8 mouse cellular contexts compared by ENCODE assay signal in genomic region chr4:86858070-86858440, GRCm38 (mm10). TPM values are rescaled to one million over a fixed set of nuclear protein-coding genes. Genes with fewer than 3 reads are reported as not detected.
DNase-seq lines count a peak whose midpoint lies in the region; ATAC-seq and TF ChIP-seq lines count a peak whose summit lies in the region.

No protein-coding gene starts in this region.

- H3K9me3 ChIP-seq in heart, embryonic 14.5 days (ENCODE audit: control insufficient read depth, low read length): no peaks in the 10 kb centered on the region
- no peaks in the 10 kb centered on the region for H3K9me3 ChIP-seq in ES-E14 (ENCODE audit: control insufficient read depth, insufficient read depth, low read depth, low read length)
- no peaks in the 10 kb centered on the region for H3K9me3 ChIP-seq in forebrain, embryonic 11.5 days (ENCODE audit: control insufficient read depth, low read length)
- H3K9me3 ChIP-seq in liver, embryonic 12.5 days (replicated peaks): no peaks in the 10 kb centered on the region

- no peak for ATAC-seq in heart, embryonic 14.5 days (ENCODE audit: insufficient number of reproducible peaks, insufficient read depth, low FRiP score, low read depth)
- ATAC-seq in forebrain, embryonic 11.5 days (replicated peaks; ENCODE audit: low FRiP score): no peak
- ATAC-seq in liver, embryonic 12.5 days: no peak

- no peaks in the 10 kb centered on the region for H3K27me3 ChIP-seq in heart, embryonic 14.5 days (ENCODE audit: control insufficient read depth, insufficient read depth, low read length)
- H3K27me3 ChIP-seq in forebrain, embryonic 11.5 days (ENCODE audit: control insufficient read depth, insufficient read depth, low read length): no peaks in the 10 kb centered on the region
- peaks cover 12% of the 10 kb centered on the region; the same call in 1 of the 2 replicates for H3K27me3 ChIP-seq in liver, embryonic 12.5 days (replicated peaks)

- DNase-seq in heart, adult 11 months: no peak
- DNase-seq in ES-E14 (ENCODE audit: low read depth, low spot score): no peak
- DNase-seq in forebrain, embryonic 11.5 days (ENCODE audit: low spot score): no peak
- DNase-seq in thymus, adult 18-20 months: no peak
- DNase-seq in adrenal gland, postnatal 4 days (ENCODE audit: low spot score in 2 of 2): no peak
- no peak for DNase-seq in frontal cortex, adult 2 months (ENCODE audit: extremely low spot score in 1 of 2, low spot score in 1 of 2)

- peak overlapping the region; percentile 79 for H3K9ac ChIP-seq in heart, embryonic 14.5 days (ENCODE audit: low read length)
- peak overlapping the region; percentile 84; the same call in 1 of the 2 replicates for H3K9ac ChIP-seq in ES-E14 (ENCODE audit: insufficient read depth, low read depth, low read length, poor library complexity, severe bottlenecking)
- peak overlapping the region; percentile 69 for H3K9ac ChIP-seq in forebrain, embryonic 11.5 days (ENCODE audit: low read length)
- peak overlapping the region; percentile 99 for H3K9ac ChIP-seq in liver, embryonic 12.5 days

- H3K4me3 ChIP-seq in heart, embryonic 14.5 days (ENCODE audit: control insufficient read depth in 1 of 2, insufficient read depth in 1 of 2, low read depth in 1 of 2, low read length in 2 of 2): peak overlapping the region; percentile 66 to 72; a peak in 3 of 4 replicates
- H3K4me3 ChIP-seq in ES-E14 (ENCODE audit: insufficient read depth in 1 of 2, low read depth in 1 of 2, low read length in 2 of 2, poor library complexity in 1 of 2, severe bottlenecking in 1 of 2): peak overlapping the region; percentile 68 to 94
- peak overlapping the region; percentile 95 for H3K4me3 ChIP-seq in forebrain, embryonic 11.5 days (ENCODE audit: low read depth, low read length)
- H3K4me3 ChIP-seq in liver, embryonic 12.5 days: peak overlapping the region; percentile 97

- peaks cover 26% of the 10 kb centered on the region for H3K36me3 ChIP-seq in heart, embryonic 14.5 days (ENCODE audit: control insufficient read depth, insufficient read depth, low read length)
- peaks cover 27% of the 10 kb centered on the region for H3K36me3 ChIP-seq in ES-E14 (ENCODE audit: control insufficient read depth, insufficient read depth, low read length, poor library complexity, severe bottlenecking)
- peaks cover 17% of the 10 kb centered on the region for H3K36me3 ChIP-seq in forebrain, embryonic 11.5 days (ENCODE audit: control insufficient read depth, insufficient read depth, low read length)
- peaks cover 31% of the 10 kb centered on the region for H3K36me3 ChIP-seq in liver, embryonic 12.5 days

- in situ Hi-C loops in ES-E14 (cut with MboI; ENCODE audit: low sequenced_read_pairs in 2 of 2, unreplicated experiment in 2 of 2): no loop called here

- 61% methylated on average over 12 of the region's 12 CpGs for WGBS in heart, embryonic 14.5 days
- 61% methylated on average over 12 of the region's 12 CpGs for WGBS in forebrain, embryonic 11.5 days
- WGBS in liver, embryonic 12.5 days (ENCODE audit: insufficient replicate concordance): 58% methylated on average over 12 of the region's 12 CpGs

- H3K27ac ChIP-seq in heart, embryonic 14.5 days (replicated peaks in 1 of 2; ENCODE audit: control insufficient read depth in 1 of 2, insufficient read depth in 1 of 2, low read depth in 2 of 2, low read length in 2 of 2): peak overlapping the region in 1 of 2 experiments; percentile 89; a peak in 3 of 4 replicates
- H3K27ac ChIP-seq in ES-E14 (ENCODE audit: insufficient read depth, low read depth, low read length, poor library complexity, severe bottlenecking): no peak overlapping the region
- no peak overlapping the region for H3K27ac ChIP-seq in forebrain, embryonic 11.5 days (ENCODE audit: low read depth, low read length)
- H3K27ac ChIP-seq in liver, embryonic 12.5 days: peak overlapping the region; percentile 93

- H3K4me1 ChIP-seq in heart, embryonic 14.5 days (ENCODE audit: control insufficient read depth in 2 of 2, insufficient read depth in 2 of 2, low read length in 2 of 2): peaks cover 2 to 10% of the 10 kb centered on the region in 2 experiments; a peak in 1 of 4 replicates
- peaks cover 2 to 4% of the 10 kb centered on the region in 2 experiments; a peak in 1 of 4 replicates for H3K4me1 ChIP-seq in ES-E14 (ENCODE audit: control insufficient read depth in 2 of 2, insufficient read depth in 2 of 2, low read length in 2 of 2, poor library complexity in 1 of 2)
- no peaks in the 10 kb centered on the region for H3K4me1 ChIP-seq in forebrain, embryonic 11.5 days (replicated peaks; ENCODE audit: control insufficient read depth, insufficient read depth, low read length)
- H3K4me1 ChIP-seq in liver, embryonic 12.5 days: peaks cover 24% of the 10 kb centered on the region

- H3K4me2 ChIP-seq in heart, embryonic 14.5 days (ENCODE audit: low read length): peak overlapping the region; percentile 81
- H3K4me2 ChIP-seq in forebrain, embryonic 11.5 days (ENCODE audit: low read depth, low read length, severe bottlenecking): peak overlapping the region; percentile 82
- H3K4me2 ChIP-seq in liver, embryonic 12.5 days: peak overlapping the region; percentile 85

TF ChIP-seq in ES-E14, 5 proteins besides CTCF, POLR2A, EP300 and RAD21:
- TF ChIP-seq ZNF384 (IDR thresholded peaks at IDR 0.05; ENCODE audit: low read depth, low read length) (no peak), HCFC1 (IDR thresholded peaks at IDR 0.05; ENCODE audit: borderline replicate concordance, insufficient read depth, low read length) (no peak), MAFK (IDR thresholded peaks at IDR 0.05; ENCODE audit: insufficient read depth, low read depth, low read length) (no peak), ZC3H11A (IDR thresholded peaks at IDR 0.05; ENCODE audit: borderline replicate concordance, low read depth, low read length) (no peak), CHD2 (IDR thresholded peaks at IDR 0.05; ENCODE audit: low read depth, low read length) (no peak)

RNA-seq across cellular contexts. Expression of gene Rps6, which starts 0.8 kb away (rescaled TPM):
- polyA plus RNA-seq in heart, embryonic 14.5 days (2014; fragmentation: Nextera tagmentation; extraction: Ambion mirVana): 485 and 531 TPM in 2 replicates
- total RNA-seq in ES-E14 (2012; rRNA removed): 2,193 and 2,264 TPM in 2 replicates
- 636 and 656 TPM in 2 replicates for polyA plus RNA-seq in forebrain, embryonic 11.5 days (2014; fragmentation: Nextera tagmentation; extraction: Ambion mirVana)
- 704 and 734 TPM in 2 replicates for polyA plus RNA-seq in liver, embryonic 12.5 days (2016; fragmentation: Nextera tagmentation; extraction: Ambion mirVana)
- total RNA-seq in adrenal gland, postnatal 4 days (2021): 1,000 to 10,000 TPM; 1,162 to 1,195 TPM
- polyA plus RNA-seq in frontal cortex, adult 2 months (2012; rRNA removed): 657 and 684 TPM in 2 replicates

RNA-seq across cellular contexts. Expression of gene Acer2, which starts 16.1 kb away (rescaled TPM):
- 35.1 and 38.0 TPM in 2 replicates for polyA plus RNA-seq in heart, embryonic 14.5 days (2014; fragmentation: Nextera tagmentation; extraction: Ambion mirVana)
- 7.2 and 8.3 TPM in 2 replicates for total RNA-seq in ES-E14 (2012; rRNA removed)
- polyA plus RNA-seq in forebrain, embryonic 11.5 days (2014; fragmentation: Nextera tagmentation; extraction: Ambion mirVana): 8.4 and 8.7 TPM in 2 replicates
- 8.1 and 8.4 TPM in 2 replicates for polyA plus RNA-seq in liver, embryonic 12.5 days (2016; fragmentation: Nextera tagmentation; extraction: Ambion mirVana)
- total RNA-seq in adrenal gland, postnatal 4 days (2021): 10 to 100 TPM; 26.1 to 30.8 TPM
- 4.6 and 5.3 TPM in 2 replicates for polyA plus RNA-seq in frontal cortex, adult 2 months (2012; rRNA removed)
